ENCODE assay signal across 12 mouse cellular contexts in the genomic region with DNA sequence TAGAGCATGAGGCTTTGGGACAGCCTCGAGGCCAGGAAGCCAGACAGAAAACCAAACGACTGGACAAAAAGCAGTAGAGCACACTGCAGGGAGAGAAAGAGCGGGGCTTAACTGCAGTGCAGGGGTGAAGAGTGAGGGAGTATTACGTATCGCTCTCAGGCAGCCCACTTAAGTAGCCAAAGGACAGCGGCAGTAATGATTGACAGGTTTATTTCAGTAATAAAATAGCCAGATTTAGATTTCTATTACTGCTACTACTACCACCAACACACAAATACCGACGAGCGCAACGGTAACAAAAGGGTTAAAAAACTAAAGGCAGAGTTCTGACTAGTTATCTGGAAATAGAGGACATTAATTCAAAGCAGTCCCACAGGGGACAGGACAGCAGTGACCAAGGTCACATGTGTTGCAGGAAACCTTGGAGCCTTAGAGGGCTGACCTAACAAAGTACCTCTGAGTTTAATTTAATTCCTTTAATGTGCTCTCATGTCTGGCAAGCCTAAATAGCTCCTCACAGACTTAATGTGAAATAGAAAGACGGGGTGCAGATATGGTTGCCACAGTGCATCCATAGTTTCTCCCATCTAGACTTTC.
DNase-seq lines count a peak whose midpoint lies in the region; ATAC-seq lines count a peak whose summit lies in the region.
"Had no signal": no experiment of that assay in that cellular context is flagged by ENCODE, and none has a peak within 500 bp of the region (broad histone marks: within the 10 kb centered on the region; RNA-seq: fewer than 3 reads in every experiment).

No protein-coding gene starts in this region.

- H3K4me3 ChIP-seq in kidney, embryonic 16.5 days (ENCODE audit: low read length): no peak overlapping the region
- H3K4me3 ChIP-seq in limb, embryonic 11.5 days (ENCODE audit: low read depth, low read length): no peak overlapping the region
- H3K4me3 ChIP-seq: erythroblast, embryonic 14.5 days had no signal

- intact Hi-C loops in heart, postnatal 14 days (cut with DNase I): no loop called here

- peak; percentile 79 for DNase-seq in heart, adult 11 months
- DNase-seq in heart, postnatal 14 days: no peak
- no peak for DNase-seq in kidney, postnatal 25 days
- peak; percentile 58 for DNase-seq in embryo, embryonic 10.5 days (ENCODE audit: low spot score)
- peak; percentile 69 for DNase-seq in limb, embryonic 11.5 days (ENCODE audit: low spot score)
- DNase-seq in frontal cortex, postnatal 14 days (ENCODE audit: low spot score in 2 of 2): no peak
- DNase-seq: gastrocnemius, postnatal 10 days; retina, postnatal 1 day had no signal

- 17% methylated on average over 11 of the region's 11 CpGs for WGBS in kidney, embryonic 16.5 days
- 12% methylated on average over 11 of the region's 11 CpGs for WGBS in limb, embryonic 11.5 days

- no peaks in the 10 kb centered on the region for H3K36me3 ChIP-seq in kidney, embryonic 16.5 days (ENCODE audit: insufficient read depth, low read length)
- H3K36me3 ChIP-seq in limb, embryonic 11.5 days (ENCODE audit: control insufficient read depth, insufficient read depth, low read length): no peaks in the 10 kb centered on the region; the same call in 1 of the 2 replicates

- H3K27ac ChIP-seq in kidney, embryonic 16.5 days (ENCODE audit: low read length): peak overlapping the region; percentile 43
- no peak overlapping the region; the same call in 1 of the 2 replicates for H3K27ac ChIP-seq in limb, embryonic 11.5 days (replicated peaks; ENCODE audit: low read depth, low read length)
- H3K27ac ChIP-seq: hindbrain, postnatal 0 days had no signal

- H3K9ac ChIP-seq in kidney, embryonic 16.5 days (replicated peaks; ENCODE audit: low read length): 0 out of 2 replicates have a peak overlapping the region, but pooled peaks have one; percentile 0
- no peak overlapping the region for H3K9ac ChIP-seq in limb, embryonic 11.5 days (ENCODE audit: low read length)

- H3K27me3 ChIP-seq in kidney, embryonic 16.5 days (ENCODE audit: insufficient read depth, low read length): no peaks in the 10 kb centered on the region
- H3K27me3 ChIP-seq in limb, embryonic 11.5 days (ENCODE audit: control insufficient read depth, insufficient read depth, low read length): no peaks in the 10 kb centered on the region
- H3K27me3 ChIP-seq: Patski had no signal

- H3K4me2 ChIP-seq in kidney, embryonic 16.5 days (replicated peaks; ENCODE audit: low read depth, low read length): 0 out of 2 replicates have a peak overlapping the region, but pooled peaks have one; percentile 4
- H3K4me2 ChIP-seq in limb, embryonic 11.5 days (ENCODE audit: low read depth, severe bottlenecking): no peak overlapping the region

- peak; percentile 55; the same call in 1 of the 2 replicates for ATAC-seq in kidney, embryonic 16.5 days (ENCODE audit: low FRiP score, low TSS enrichment)
- 0 out of 2 replicates have a peak, but pooled peaks have one; percentile 7 for ATAC-seq in limb, embryonic 11.5 days (ENCODE audit: insufficient number of reproducible peaks, low FRiP score, low TSS enrichment, low read depth)
- ATAC-seq: hindbrain, postnatal 0 days; Patski had no signal

- peaks cover 35% of the 10 kb centered on the region for H3K4me1 ChIP-seq in kidney, embryonic 16.5 days (ENCODE audit: insufficient read depth, low read length)
- H3K4me1 ChIP-seq in limb, embryonic 11.5 days (ENCODE audit: control insufficient read depth, insufficient read depth, low read length): peaks cover 21% of the 10 kb centered on the region

- H3K9me3 ChIP-seq in kidney, embryonic 16.5 days (ENCODE audit: low read length): no peaks in the 10 kb centered on the region
- no peaks in the 10 kb centered on the region for H3K9me3 ChIP-seq in limb, embryonic 11.5 days (ENCODE audit: control insufficient read depth, low read length)

Comparison
In these comparisons a context has a peak if more than half of its experiments do, and no peak if none do; other contexts are left out.
1. DNase-seq: peak in heart, adult 11 months (single experiment), embryo, embryonic 10.5 days (single experiment) and limb, embryonic 11.5 days (single experiment); none in heart, postnatal 14 days (0 of 2), kidney, postnatal 25 days (0 of 2) and frontal cortex, postnatal 14 days (0 of 2).